Mouse (Mus musculus) NIH3T3 (cell line): ENCODE measurements around the gene Nle1.

ENCODE experiments used
- DNase-seq: peaks from one replicate; pipeline ENCODE4 v3.0.0-alpha.2; 2012; ENCODE audit warnings: low read depth

The Nle1 gene

DNA sequence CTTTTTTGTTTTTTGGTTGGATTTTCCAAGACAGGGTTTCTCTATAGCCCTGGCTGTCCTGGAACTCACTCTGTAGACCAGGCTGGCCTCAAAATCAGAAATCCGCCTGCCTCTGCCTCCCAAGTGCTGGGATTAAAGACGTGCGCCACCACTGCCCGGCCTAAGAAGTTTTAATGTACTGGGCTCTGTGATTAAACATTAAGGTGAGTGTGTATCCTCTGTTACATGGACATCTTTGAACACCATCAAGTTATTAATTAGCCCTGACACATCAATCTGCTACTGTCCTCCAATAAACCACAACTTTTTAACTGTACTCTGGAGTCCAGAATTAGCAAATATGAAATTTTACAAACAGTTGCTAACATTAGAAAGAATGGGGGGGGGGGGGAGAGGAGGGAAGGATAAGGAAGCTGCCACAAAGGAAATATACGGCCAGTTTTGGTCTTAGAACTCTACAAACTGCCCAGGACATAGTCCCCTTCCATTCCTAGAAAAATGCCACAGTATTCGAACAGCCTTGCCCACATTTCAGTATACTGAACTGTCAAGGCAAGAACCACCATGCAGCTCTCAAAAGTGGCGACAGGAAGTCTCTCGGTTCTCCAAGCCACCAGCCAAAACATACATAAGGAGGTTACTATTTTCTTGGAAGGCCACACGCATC is 38.6 kb downstream of the Nle1 start:
- no peak for DNase-seq

DNA sequence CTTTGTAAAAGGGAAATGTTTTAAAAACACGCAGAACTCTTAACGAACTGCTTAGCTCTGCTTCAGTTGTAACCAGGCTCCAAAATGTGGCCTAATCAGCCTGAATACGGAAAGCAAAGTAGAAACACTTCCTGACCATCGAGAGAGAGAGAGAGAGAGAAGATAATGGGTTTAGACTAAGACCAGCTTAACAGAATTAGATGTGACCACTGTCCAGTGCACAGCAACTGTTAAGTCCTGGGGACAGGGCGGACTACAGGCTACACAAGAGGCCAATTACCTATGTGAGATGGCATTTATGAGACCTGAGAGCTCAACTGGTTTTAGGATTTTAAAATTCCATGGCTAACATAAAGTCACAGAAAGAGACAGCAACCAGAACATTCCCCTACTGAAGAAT is 40.3 kb downstream of the Nle1 start:
- no peak for DNase-seq

DNA sequence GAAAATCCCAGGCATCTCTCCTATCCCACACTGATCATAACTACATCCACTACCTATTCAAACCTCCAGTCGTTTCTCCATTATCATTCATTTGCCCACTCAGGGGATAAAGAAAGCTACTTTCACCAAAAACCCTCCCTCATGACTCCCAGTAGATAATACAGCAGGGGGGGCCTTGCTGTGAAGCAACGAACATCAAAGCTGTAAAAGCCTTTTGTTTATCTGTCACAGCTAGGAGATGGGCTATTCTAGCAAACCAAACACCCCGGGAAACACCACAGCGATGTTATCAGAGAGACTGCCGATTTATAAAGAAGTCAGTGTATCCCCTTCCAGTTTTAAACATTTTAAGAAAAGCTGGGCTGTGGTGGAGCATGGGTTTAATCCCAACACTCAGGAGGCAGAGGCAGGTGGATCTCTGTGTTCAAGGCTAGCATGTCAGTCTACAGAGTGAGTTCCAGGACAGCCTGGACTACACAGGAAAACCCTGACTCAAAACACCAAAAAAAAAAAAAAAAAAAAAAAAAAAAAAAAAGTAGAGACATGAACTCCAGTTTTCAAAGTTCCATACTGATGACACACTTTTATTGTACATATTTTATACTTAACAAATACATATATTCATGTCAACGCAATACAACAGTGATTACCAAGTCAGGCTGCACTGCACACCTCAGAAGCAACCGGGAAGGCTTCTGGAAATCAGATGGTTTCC is 41.2 kb downstream of the Nle1 start:
- DNase-seq = no peak

DNA sequence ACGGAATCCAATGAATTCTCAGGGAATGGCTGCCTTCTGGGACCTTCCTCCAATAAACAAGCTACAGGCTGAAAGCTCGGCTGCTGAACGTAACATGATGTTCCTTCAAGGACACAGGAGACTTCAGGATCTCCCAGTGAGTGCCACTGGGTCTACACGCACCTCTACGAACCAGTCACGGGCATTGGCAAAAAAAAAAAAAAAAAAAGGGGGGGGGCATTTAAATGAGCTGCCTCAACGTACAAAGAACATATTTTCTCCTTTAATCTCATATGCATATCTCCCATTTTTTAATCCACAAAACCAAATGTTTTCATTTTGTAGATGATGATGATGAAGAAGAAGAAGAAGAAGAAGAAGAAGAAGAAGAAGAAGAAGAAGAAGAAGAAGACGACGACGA is 42.3 kb downstream of the Nle1 start:
- no peak for DNase-seq

DNA sequence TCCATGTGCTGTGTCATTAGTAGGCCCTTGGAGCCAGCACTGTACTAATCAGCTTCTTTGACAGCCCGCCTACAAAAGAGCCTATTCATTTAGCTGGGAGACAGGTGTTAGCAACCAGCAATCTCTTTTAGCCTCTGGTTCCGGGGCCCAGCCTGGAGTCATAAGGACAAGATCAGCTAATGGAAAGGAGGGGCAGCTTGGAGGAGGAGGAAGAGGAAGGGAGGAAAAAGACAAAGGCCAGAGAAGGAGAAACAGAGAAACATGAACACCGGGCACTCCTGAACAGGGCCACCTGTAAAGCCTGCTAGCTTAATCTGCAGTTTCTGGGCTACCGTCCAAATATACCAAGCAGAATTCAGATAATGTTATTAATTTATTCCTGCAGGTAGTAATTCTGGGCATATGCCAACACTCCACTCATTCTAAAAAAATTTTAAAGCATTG is 44.7 kb downstream of the Nle1 start:
- no peak for DNase-seq

GRCm38 (mm10) chr11:82863059-82863458 is 45.2 kb downstream of the Nle1 start:
- DNase-seq = no peak

- no peak for DNase-seq
These were observed 45.6 kb downstream of the Nle1 start for GRCm38 (mm10) chr11:82862638-82863037.

GRCm38 (mm10) chr11:82861558-82861957 is 46.7 kb downstream of the Nle1 start:
- peak; percentile 21 for DNase-seq

GRCm38 (mm10) chr11:82860759-82861158 is 47.5 kb downstream of the Nle1 start:
- no peak for DNase-seq

GRCm38 (mm10) chr11:82857307-82857848 is 50.8 kb downstream of the Nle1 start:
- no peak for DNase-seq

DNA sequence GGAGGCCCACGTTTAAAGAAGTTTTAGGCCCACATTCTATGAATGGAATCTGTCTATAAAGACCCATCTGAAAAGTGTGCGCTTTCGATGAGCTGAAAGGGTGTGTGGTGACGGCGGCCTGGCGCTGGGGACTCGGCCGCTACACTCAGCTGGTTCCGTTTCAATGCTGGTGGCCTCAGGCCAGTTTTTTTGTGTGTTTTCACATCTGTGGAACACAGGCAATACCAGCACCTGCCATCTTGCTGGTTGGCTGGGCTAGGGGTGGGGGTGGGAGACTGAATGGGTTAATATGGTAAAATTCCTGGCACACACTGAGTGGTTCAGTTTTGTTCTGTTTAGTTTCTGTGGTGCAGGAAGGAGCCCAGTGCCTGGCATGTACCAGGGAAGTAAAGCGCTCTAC is 52.2 kb downstream of the Nle1 start:
- DNase-seq = no peak

GRCm38 (mm10) chr11:82855327-82855973 is 52.8 kb downstream of the Nle1 start:
- DNase-seq = no peak

DNA sequence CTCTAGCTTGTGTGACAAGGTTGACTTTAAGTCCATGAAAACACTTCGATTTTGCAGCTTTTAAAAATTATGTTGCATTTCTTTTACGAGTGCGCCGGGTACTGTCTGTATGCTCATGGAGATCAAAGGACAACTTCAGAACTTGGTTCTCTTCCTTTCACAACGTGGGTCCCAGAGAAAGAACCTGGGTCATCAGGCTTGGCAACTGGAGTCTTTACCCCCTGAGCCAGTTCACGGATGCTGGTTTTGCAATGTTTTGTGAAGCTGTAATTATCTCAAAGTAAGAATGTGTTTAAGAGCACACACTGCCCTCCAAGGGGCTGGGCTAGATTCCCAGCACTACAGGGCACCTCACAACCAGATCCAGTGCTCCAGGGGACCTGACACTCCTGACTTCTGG is 54.1 kb downstream of the Nle1 start:
- no peak for DNase-seq

DNA sequence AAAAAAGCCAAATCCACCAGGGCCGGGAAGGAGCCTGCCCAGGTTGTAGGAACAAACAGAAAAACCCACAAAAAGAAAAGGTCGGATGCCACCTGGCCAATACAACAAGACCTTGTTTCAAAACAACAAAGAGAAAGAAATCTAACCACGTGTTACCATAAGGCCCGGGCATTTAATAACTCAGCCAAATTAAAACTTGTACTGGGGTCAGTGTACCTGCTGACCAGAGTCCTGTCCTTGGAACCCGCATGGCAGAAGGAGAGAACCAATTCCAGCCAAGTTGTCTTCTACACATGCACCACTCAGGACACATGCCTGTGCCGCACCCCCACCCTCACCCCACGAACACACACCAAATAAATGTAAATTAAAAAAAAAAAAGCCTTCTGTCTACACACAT is 55.3 kb downstream of the Nle1 start:
- no peak for DNase-seq

DNA sequence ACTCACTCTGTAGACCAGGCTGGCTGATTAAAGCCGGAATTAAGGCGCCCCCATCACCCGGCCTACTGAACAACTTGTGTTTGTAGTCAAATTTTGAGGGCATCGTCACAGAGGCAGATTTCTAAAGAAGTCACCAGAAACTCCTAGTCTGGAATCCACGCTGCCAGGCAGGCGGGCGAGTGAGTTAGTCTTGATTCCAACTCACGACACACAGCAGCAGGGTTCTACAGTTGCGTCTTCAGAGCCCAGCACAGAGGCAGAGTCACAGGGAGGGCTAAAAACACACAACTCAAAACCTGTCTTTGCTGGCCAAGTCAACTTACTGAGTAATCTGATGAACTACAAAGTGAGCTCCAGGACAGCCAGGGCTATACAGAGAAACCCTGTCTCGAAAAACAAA is 55.7 kb downstream of the Nle1 start:
- DNase-seq = no peak

GRCm38 (mm10) chr11:82852115-82852514 is 56.1 kb downstream of the Nle1 start:
- no peak for DNase-seq
